Mouse (Mus musculus) limb, embryonic 15.5 days (tissue): Measurements from ENCODE around the gene Hoxb4. TPM values are rescaled to one million over a fixed set of nuclear protein-coding genes. Genes with fewer than 3 reads are reported as not detected.

Experiments
- ATAC-seq: fragments of 200-750 bp; cut with Nextera tagmentation; 2 replicates; pipeline ENCODE4 v1.8.0; 2017; ENCODE audit warnings: low read depth, moderate TSS enrichment; ENCODE audit not compliant: insufficient number of reproducible peaks, low FRiP score, low TSS enrichment
- H3K27ac ChIP-seq: fragments of 300-500 bp; sonication (generic); 2 replicates; pipeline ENCODE4 v1.5.1; 2015; ENCODE audit warnings: moderate library complexity, mild to moderate bottlenecking, inconsistent platforms
- H3K27me3 ChIP-seq: fragments of 300-500 bp; sonication (generic); 2 replicates; pipeline ENCODE4 v1.6.1; 2015; ENCODE audit warnings: inconsistent platforms
- H3K36me3 ChIP-seq: fragments of 300-500 bp; sonication (generic); 2 replicates; pipeline ENCODE4 v1.6.1; 2015; ENCODE audit warnings: inconsistent platforms
- H3K4me1 ChIP-seq: fragments of 300-500 bp; sonication (generic); 2 replicates; pipeline ENCODE4 v1.6.1; 2015; ENCODE audit warnings: inconsistent platforms
- H3K4me2 ChIP-seq: fragments of 300-500 bp; sonication (generic); 2 replicates; pipeline ENCODE4 v1.6.1; 2015; ENCODE audit warnings: mild to moderate bottlenecking, inconsistent platforms
- H3K4me3 ChIP-seq: fragments of 300-500 bp; sonication (generic); 2 replicates; pipeline ENCODE4 v1.5.1; 2015; ENCODE audit warnings: mild to moderate bottlenecking, inconsistent platforms
- H3K9ac ChIP-seq: fragments of 300-500 bp; sonication (generic); 2 replicates; pipeline ENCODE4 v1.6.1; 2015; ENCODE audit warnings: inconsistent platforms
- H3K9me3 ChIP-seq: fragments of 300-500 bp; sonication (generic); 2 replicates; pipeline ENCODE4 v1.6.1; 2016; ENCODE audit warnings: inconsistent platforms
- WGBS: fragments of 180-500 bp; shearing (Covaris S2); methylation state at CpG from one replicate; pipeline ENCODE4 v1.1.7; 2015; 5-methylcytosine and 5-hydroxymethylcytosine counted together
- polyA plus RNA-seq: library from polyadenylated mRNA; unstranded; fragments of >200 nt; fragmentation: Nextera tagmentation; extraction: Ambion mirVana; gene quantifications from 2 replicates; pipeline ENCODE4 v1.2.1, GENCODE M21; 2015

The Hoxb4 gene
- polyA plus RNA-seq, 1 experiment from 2014 or later = 0.29 TPM

DNA sequence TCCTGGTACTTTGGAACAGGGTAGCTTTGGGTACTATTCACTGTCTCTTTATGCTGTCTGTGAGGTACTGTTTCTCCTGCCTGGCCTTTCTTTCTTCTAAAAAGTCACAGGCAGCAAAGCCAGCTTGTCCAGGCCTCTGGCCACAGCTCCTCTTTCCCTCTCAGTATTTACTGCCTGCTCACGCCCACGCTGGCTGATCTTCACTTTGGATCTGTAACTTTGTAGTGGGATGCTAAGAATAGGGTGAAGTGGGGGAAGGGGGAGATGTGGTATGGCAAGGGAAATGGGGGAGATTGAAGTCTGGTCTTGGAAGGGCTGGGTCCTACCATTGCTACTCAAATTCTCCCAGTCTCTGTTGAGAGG is 15.9 kb downstream of the Hoxb4 start:
- 24% methylated on average over 2 of the region's 2 CpGs for WGBS
- H3K4me1 ChIP-seq = peaks cover 7% of the 10 kb centered on the region
- H3K9me3 ChIP-seq = no peaks in the 10 kb centered on the region
- H3K4me3 ChIP-seq = no peak overlapping the region
- H3K27ac ChIP-seq = no peak overlapping the region
- no peak overlapping the region for H3K4me2 ChIP-seq
- peaks cover 99% of the 10 kb centered on the region for H3K27me3 ChIP-seq
- ATAC-seq = no peak
- no peak overlapping the region for H3K9ac ChIP-seq
- H3K36me3 ChIP-seq = no peaks in the 10 kb centered on the region

DNA sequence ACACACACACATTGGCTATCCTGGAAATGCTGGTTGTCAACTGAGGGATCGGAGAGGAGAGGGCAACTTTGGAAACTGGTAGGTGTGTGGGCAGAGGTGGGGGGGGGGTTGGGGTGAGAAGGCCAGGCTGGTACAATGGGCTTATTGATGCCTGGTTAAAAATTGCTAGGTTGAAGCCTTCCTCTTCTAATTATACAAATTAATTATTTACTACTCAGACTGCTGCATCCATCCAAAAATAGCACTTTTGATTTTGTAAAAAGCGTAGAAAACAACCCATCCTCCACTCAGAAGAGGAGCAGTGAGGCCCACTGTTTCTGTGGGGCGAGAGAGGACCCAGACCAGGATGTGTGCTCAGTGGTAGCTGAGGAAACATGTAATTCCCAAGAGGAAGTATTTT is 16.9 kb downstream of the Hoxb4 start:
- 65% methylated on average over 3 of the region's 3 CpGs for WGBS
- Histone ChIP-seq H3K4me3 (no peak overlapping the region), H3K4me2 (no peak overlapping the region), H3K27ac (no peak overlapping the region), H3K4me1 (peaks cover 7% of the 10 kb centered on the region), H3K36me3 (no peaks in the 10 kb centered on the region), H3K9ac (no peak overlapping the region), H3K27me3 (peaks cover 99% of the 10 kb centered on the region), H3K9me3 (no peaks in the 10 kb centered on the region)
- no peak for ATAC-seq

DNA sequence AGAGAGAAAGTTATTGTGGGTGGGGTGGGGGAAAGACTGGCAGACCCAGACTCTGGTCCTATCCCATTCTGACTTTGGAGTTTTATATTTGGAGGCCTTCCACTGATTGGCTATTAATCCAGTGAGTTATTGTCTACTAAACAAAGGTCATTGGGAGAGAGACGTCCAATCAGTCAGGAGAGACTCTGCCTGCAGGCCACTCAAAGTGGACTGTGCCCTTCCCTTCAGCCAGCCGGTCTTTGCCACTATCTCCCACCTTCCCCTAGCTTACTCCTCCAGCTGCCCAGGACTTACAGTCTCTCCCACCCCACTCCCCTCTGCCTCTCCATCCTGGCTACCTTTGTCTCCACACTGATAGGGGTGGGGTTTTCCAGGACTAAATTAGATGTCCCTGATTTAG is 18.5 kb downstream of the Hoxb4 start:
- no peaks in the 10 kb centered on the region for H3K36me3 ChIP-seq
- H3K9me3 ChIP-seq = no peaks in the 10 kb centered on the region
- no peak overlapping the region for H3K9ac ChIP-seq
- no peak overlapping the region for H3K4me3 ChIP-seq
- no peak overlapping the region for H3K4me2 ChIP-seq
- H3K27me3 ChIP-seq = peaks cover 98% of the 10 kb centered on the region
- H3K4me1 ChIP-seq = peaks cover 15% of the 10 kb centered on the region
- H3K27ac ChIP-seq = no peak overlapping the region
- ATAC-seq = no peak
- WGBS = 25% methylated on average over 2 of the region's 2 CpGs

DNA sequence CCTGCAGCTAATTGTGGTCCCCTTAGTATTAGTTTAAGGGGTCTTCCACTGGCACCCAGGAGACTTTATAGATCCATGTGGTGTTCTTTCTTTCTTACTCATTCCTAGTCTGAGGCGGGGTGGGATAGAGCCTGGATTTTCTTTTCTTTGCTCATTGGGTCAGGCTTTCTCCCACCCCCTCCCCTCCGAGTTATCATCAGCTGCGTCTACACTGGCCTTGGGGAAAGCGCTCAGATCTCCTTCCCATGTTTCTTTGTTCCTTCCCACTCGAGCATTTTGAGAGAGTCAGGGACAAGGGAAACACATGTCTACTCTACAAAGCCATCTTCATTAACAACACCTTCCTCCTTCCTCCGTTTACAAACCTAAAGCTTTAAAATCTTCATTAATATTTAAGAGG is 19.0 kb downstream of the Hoxb4 start:
- no peak overlapping the region for H3K4me2 ChIP-seq
- WGBS = 29% methylated on average over 6 of the region's 6 CpGs
- no peak overlapping the region for H3K27ac ChIP-seq
- H3K9ac ChIP-seq = no peak overlapping the region
- no peaks in the 10 kb centered on the region for H3K36me3 ChIP-seq
- no peak overlapping the region for H3K4me3 ChIP-seq
- no peak for ATAC-seq
- no peaks in the 10 kb centered on the region for H3K9me3 ChIP-seq
- peaks cover 98% of the 10 kb centered on the region for H3K27me3 ChIP-seq
- H3K4me1 ChIP-seq = peaks cover 19% of the 10 kb centered on the region

DNA sequence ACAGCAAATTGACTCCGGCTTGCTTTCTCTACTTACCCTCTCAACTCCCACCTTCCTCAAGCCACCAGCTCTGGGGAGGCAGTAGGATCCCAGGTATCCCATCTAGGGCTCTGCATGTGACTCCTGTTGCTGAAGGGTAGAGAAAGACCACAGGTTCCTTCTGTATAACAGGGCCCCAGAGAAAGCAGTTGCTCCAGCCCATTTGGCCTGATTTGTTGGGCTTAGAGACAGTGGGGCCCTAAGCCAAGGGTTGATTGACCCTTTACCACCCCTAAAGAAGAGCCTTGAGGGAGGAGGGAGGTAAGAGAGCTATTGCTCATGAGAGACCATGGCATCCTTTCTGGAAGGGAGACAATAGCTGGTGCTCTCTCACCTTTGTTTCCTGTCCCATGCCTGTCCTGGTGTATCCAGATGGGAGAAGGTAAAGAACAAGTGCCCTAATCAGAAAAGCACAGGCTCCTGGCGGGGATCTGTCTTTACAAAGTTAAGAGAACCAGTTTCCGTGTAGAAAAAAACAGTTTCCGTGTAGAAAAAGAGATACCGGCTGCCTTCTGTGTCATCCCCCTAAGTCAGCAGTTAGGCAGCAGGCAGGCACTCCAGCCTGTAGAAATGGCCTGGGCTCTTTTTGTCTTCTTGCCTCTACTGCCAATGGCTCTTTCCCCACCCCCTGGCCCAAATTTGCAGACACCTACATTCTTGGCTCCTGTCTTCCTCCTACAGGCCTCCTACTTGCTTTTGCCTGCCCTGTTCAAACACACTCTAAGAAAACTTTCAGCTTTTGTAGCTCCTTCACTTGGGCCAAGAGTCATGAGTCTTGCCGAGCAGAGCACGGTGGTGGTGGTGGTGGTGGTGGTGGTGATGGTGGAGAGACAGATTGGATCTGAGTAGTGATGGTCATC is 21.1 kb downstream of the Hoxb4 start:
- Histone ChIP-seq H3K9me3 (no peaks in the 10 kb centered on the region), H3K4me3 (no peak overlapping the region), H3K36me3 (no peaks in the 10 kb centered on the region), H3K4me2 (no peak overlapping the region), H3K27me3 (peaks cover 97% of the 10 kb centered on the region), H3K9ac (no peak overlapping the region), H3K27ac (no peak overlapping the region), H3K4me1 (peaks cover 16% of the 10 kb centered on the region)
- no peak for ATAC-seq
- 22% methylated on average over 7 of the region's 7 CpGs for WGBS

DNA sequence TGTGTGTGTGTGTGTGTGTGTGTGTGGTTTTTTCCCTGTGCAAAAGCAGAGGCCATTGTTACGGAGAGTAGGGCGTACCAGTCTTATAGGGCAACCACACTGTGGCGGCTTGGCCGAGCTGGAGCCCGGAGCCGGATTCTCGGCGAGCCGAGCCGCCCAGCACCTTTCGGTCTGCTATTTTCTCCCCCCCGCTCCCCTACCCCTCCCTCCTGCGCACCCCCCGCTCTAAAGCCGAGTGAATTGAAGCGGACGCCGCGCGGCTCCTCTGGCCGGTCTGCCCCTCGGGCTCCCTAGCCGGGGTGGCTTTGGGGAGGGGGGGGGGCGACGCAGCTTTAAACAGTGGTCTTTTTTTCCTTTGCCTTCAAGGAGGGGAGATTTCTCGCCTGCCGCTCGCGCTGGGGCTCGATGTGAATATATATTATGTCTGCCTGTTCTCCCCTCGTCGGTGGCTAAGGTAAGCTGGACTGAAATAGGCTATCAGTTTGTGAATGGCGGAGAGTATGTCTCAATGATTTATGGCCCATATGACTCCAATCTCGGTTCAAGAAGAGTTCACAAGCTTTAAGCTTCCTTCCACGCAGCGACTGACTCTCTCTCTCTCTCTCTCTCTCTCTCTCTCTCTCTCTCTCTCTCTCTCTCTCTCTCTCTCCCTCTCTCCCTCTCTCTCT is 22.8 kb downstream of the Hoxb4 start:
- no peak overlapping the region for H3K27ac ChIP-seq
- H3K4me3 ChIP-seq = peak overlapping the region; percentile 27
- 1% methylated on average over 30 of the region's 36 CpGs for WGBS
- peak overlapping the region; percentile 40 for H3K4me2 ChIP-seq
- H3K9me3 ChIP-seq = no peaks in the 10 kb centered on the region
- H3K4me1 ChIP-seq = peaks cover 25% of the 10 kb centered on the region
- H3K27me3 ChIP-seq = peaks cover 97% of the 10 kb centered on the region
- ATAC-seq = no peak
- no peaks in the 10 kb centered on the region for H3K36me3 ChIP-seq
- no peak overlapping the region for H3K9ac ChIP-seq

DNA sequence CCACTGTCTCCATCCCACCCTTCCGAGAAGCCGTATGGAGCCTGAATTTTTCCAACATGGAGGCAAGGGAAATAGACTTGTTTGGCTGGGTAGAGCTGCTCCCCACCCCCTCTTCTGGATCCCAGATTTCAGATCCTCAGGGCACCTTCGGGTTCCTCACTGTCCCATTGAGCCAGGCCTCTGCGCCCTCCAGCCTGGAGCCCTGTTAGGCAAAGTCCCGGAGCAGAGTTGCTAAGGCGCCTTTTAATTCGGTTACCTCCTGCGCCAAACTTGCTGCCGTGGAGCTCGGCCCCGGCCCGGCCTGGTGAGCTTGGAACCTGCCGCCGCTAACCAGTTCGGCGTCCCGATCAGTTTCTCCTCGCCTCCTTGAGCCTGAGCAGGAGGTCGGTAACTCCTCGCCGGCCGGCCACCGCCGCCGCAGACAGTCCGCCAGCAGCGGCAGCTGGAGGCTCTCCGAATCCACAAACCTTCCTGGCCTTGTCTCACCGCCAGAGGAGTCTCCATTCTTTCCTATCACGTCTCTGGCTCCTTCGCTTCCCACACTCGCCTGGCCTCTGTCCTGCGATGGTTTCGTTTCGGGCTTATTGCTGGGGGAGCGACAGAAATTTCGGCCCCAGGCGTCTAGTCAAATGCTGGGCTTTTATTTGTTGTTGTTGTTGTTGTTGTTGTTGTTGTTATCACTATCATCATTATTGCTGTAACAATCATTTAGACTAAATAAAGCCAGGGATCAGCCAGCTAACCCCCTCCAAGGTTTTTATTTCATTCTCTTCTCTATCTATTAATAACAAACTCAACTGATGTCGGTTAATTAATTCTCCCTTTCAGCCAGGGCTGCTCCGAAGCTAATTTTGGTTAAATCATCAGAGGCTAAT is 23.9 kb downstream of the Hoxb4 start:
- Histone ChIP-seq H3K4me2 (peak overlapping the region; percentile 25), H3K36me3 (no peaks in the 10 kb centered on the region), H3K4me3 (peak overlapping the region; percentile 19), H3K27ac (no peak overlapping the region), H3K27me3 (peaks cover 97% of the 10 kb centered on the region), H3K9ac (no peak overlapping the region), H3K9me3 (no peaks in the 10 kb centered on the region), H3K4me1 (peaks cover 31% of the 10 kb centered on the region)
- ATAC-seq = no peak
- 3% methylated on average over 40 of the region's 40 CpGs for WGBS

DNA sequence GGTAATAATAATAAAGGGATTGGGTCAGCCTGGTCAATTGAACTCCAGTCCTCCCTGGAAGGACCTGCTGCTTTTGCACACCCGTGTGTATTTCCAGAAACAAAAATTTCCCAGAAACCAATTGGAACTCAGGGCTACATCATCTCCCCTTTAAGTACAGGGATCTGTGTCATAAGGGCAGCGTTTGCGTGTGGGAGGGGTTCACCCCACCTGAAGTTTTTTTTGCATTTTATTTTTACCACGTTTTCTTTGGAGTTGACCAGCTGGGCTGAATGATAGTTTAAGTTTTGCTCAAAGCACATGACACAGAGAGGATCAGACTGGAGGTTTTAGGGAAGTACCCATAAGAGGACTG is 24.5 kb downstream of the Hoxb4 start:
- no peak for ATAC-seq
- Histone ChIP-seq H3K27ac (no peak overlapping the region), H3K4me2 (no peak overlapping the region), H3K4me3 (no peak overlapping the region), H3K4me1 (peaks cover 31% of the 10 kb centered on the region), H3K36me3 (no peaks in the 10 kb centered on the region), H3K9me3 (no peaks in the 10 kb centered on the region), H3K27me3 (peaks cover 95% of the 10 kb centered on the region), H3K9ac (no peak overlapping the region)
- 16% methylated on average over 4 of the region's 4 CpGs for WGBS

- Histone ChIP-seq H3K4me3 (no peak overlapping the region), H3K4me2 (no peak overlapping the region), H3K9ac (no peak overlapping the region)
Observed at GRCm38 (mm10) chr11:96343206-96343745, 25.2 kb downstream of the Hoxb4 start.

DNA sequence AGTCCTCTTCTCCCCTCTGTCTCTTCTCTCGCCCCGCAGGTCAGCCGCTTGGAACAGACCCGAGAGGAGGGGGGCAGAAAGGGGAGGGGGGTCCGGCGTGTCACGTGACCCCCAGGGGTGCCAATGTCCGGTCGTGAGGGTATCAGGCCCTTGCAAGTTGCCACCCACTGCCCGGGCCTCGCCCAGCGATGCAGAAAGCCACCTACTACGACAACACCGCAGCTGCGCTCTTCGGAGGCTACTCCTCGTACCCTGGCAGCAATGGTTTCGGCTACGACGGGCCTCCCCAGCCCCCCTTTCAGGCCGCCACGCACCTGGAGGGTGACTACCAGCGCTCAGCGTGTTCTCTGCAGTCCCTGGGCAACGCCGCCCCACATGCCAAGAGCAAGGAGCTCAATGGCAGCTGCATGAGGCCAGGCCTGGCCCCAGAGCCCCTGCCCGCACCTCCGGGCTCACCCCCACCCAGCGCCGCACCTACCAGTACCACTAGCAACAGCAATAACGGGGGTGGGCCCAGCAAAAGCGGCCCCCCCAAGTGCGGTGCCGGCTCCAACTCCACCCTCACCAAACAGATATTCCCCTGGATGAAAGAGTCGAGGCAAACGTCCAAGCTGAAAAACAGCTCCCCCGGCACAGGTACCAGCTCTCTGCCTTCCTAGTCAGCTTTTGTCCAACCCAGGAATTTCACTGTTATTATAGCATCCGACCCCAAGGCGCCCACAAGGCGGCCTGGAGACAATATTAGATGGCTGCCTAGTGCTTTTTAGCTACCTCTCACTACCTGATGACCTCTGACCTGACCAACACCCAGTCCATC is 26.2 kb downstream of the Hoxb4 start:
- Histone ChIP-seq H3K36me3 (no peaks in the 10 kb centered on the region), H3K27me3 (peaks cover 93% of the 10 kb centered on the region), H3K4me2 (no peak overlapping the region), H3K4me3 (no peak overlapping the region), H3K9ac (no peak overlapping the region), H3K4me1 (peaks cover 31% of the 10 kb centered on the region), H3K27ac (no peak overlapping the region), H3K9me3 (no peaks in the 10 kb centered on the region)
- WGBS = 14% methylated on average over 40 of the region's 40 CpGs
- no peak for ATAC-seq

More at GRCm38 (mm10) chr11:96343206-96343745, 25.2 kb downstream of the Hoxb4 start:
- Histone ChIP-seq H3K27ac (no peak overlapping the region), H3K9me3 (no peaks in the 10 kb centered on the region), H3K27me3 (peaks cover 93% of the 10 kb centered on the region), H3K36me3 (no peaks in the 10 kb centered on the region), H3K4me1 (peaks cover 31% of the 10 kb centered on the region)
- WGBS = 41% methylated on average over 2 of the region's 2 CpGs
- no peak for ATAC-seq

- ATAC-seq = no peak
- Histone ChIP-seq H3K4me3 (no peak overlapping the region), H3K4me1 (peaks cover 31% of the 10 kb centered on the region), H3K36me3 (no peaks in the 10 kb centered on the region), H3K27ac (no peak overlapping the region), H3K9ac (no peak overlapping the region), H3K4me2 (no peak overlapping the region), H3K9me3 (no peaks in the 10 kb centered on the region), H3K27me3 (peaks cover 93% of the 10 kb centered on the region)
- WGBS = 15% methylated on average over 6 of the region's 6 CpGs
Observed at GRCm38 (mm10) chr11:96344878-96345159, 26.8 kb downstream of the Hoxb4 start.
